Mouse (Mus musculus) CD4-positive helper T cell, adult 2 months (primary cell): ENCODE results near the gene Idh3a.

Experiments
- DNase-seq: peaks from one replicate; pipeline ENCODE4 v3.0.0-alpha.2; 2012; ENCODE audit warnings: low read depth, missing footprints, low spot score

Idh3a gene

GRCm38 (mm10) chr9:54647456-54647855 is 61.3 kb downstream of the Idh3a start:
- no peak for DNase-seq

GRCm38 (mm10) chr9:54649360-54649759 is 63.2 kb downstream of the Idh3a start:
- no peak for DNase-seq

DNA sequence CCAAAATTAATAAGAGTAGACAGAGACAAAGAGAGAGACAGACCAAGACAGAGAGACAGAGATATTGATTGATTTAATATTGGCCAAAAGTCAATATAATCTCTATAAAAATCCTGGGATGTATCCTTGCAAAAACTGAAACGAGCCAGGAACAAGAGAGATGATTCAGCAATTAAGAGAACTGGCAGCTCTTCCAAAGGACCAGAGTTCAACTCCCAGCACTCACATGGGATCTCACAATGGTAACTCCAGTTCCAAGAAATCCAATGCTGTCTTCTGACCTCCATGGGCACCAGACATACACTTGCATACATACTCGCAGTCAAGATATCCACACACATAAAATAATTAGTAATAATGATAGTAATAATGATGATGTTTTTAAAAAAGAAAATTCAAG is 66.6 kb downstream of the Idh3a start:
- DNase-seq = no peak
